Mouse (Mus musculus) midbrain, embryonic 16.5 days (tissue): ENCODE measurements around the gene Strap. TPM values are rescaled to one million over a fixed set of nuclear protein-coding genes. Genes with fewer than 3 reads are reported as not detected.

Source experiments
- ATAC-seq: fragments of 200-750 bp; cut with Nextera tagmentation; 2 replicates; pipeline ENCODE4 v1.8.0; 2017; ENCODE audit warnings: moderate TSS enrichment
- H3K27ac ChIP-seq: fragments of 300-500 bp; sonication (generic); 2 replicates; pipeline ENCODE4 v1.5.1; 2014; ENCODE audit warnings: mild to moderate bottlenecking, low read length, mixed read lengths
- H3K27me3 ChIP-seq: fragments of 300-500 bp; sonication (generic); 2 replicates; pipeline ENCODE4 v1.6.1; 2014; ENCODE audit warnings: low read depth, low read length, mixed read lengths; ENCODE audit not compliant: control insufficient read depth, insufficient read depth
- H3K36me3 ChIP-seq: fragments of 300-500 bp; sonication (generic); 2 replicates; pipeline ENCODE4 v1.6.1; 2014; ENCODE audit warnings: mild to moderate bottlenecking, low read length, moderate library complexity, mixed read lengths; ENCODE audit not compliant: control insufficient read depth, insufficient read depth
- H3K4me1 ChIP-seq: fragments of 300-500 bp; sonication (generic); 2 replicates; pipeline ENCODE4 v1.6.1; 2014; ENCODE audit warnings: mild to moderate bottlenecking, low read length, mixed read lengths; ENCODE audit not compliant: control insufficient read depth, insufficient read depth
- H3K4me2 ChIP-seq: fragments of 300-500 bp; sonication (generic); 2 replicates; pipeline ENCODE4 v1.6.1; 2014; ENCODE audit warnings: mild to moderate bottlenecking, low read length, mixed read lengths
- H3K4me3 ChIP-seq: fragments of 300-500 bp; sonication (generic); 2 replicates; pipeline ENCODE4 v1.5.1; 2014; ENCODE audit warnings: low read depth, mild to moderate bottlenecking, low read length, moderate library complexity, mixed read lengths
- H3K9ac ChIP-seq: fragments of 300-500 bp; sonication (generic); 2 replicates; pipeline ENCODE4 v1.6.1; 2014; ENCODE audit warnings: low read depth, low read length, mixed read lengths
- H3K9me3 ChIP-seq: fragments of 300-500 bp; sonication (generic); replicated peaks from 2 replicates; pipeline ENCODE4 v1.6.1; 2014; ENCODE audit warnings: mild to moderate bottlenecking, low read length, mixed read lengths; ENCODE audit not compliant: control insufficient read depth, poor library complexity, severe bottlenecking
- WGBS: fragments of 180-500 bp; shearing (Covaris S2); extraction: QIAGEN DNeasy Blood & Tissue Kit; methylation state at CpG from one replicate; pipeline ENCODE4 v1.1.7; 2014; 5-methylcytosine and 5-hydroxymethylcytosine counted together
- polyA plus RNA-seq: library from polyadenylated mRNA; unstranded; fragments of >200 nt; fragmentation: Nextera tagmentation; extraction: Ambion mirVana; gene quantifications from 2 replicates; pipeline ENCODE4 v1.2.1, GENCODE M21; 2015

Strap gene
- polyA plus RNA-seq, 1 experiment from 2014 or later = 161 TPM

GRCm38 (mm10) chr6:137783899-137784637, 49.2 kb downstream of the Strap start:
- H3K27me3 ChIP-seq = no peaks in the 10 kb centered on the region
- H3K36me3 ChIP-seq = no peaks in the 10 kb centered on the region
- no peak overlapping the region for H3K27ac ChIP-seq
- no peak overlapping the region for H3K9ac ChIP-seq
- H3K4me3 ChIP-seq = no peak overlapping the region
- no peak for ATAC-seq
- H3K4me1 ChIP-seq = no peaks in the 10 kb centered on the region
- H3K9me3 ChIP-seq = no peaks in the 10 kb centered on the region
- WGBS = 90% methylated on average over 7 of the region's 7 CpGs
- H3K4me2 ChIP-seq = no peak overlapping the region

GRCm38 (mm10) chr6:137788976-137789590, 54.2 kb downstream of the Strap start:
- no peaks in the 10 kb centered on the region for H3K4me1 ChIP-seq
- H3K9ac ChIP-seq = no peak overlapping the region
- H3K4me2 ChIP-seq = no peak overlapping the region
- no peaks in the 10 kb centered on the region for H3K36me3 ChIP-seq
- no peak overlapping the region for H3K27ac ChIP-seq
- no peaks in the 10 kb centered on the region for H3K9me3 ChIP-seq
- ATAC-seq = no peak
- 76% methylated on average over 9 of the region's 9 CpGs for WGBS
- no peak overlapping the region for H3K4me3 ChIP-seq
- no peaks in the 10 kb centered on the region for H3K27me3 ChIP-seq

GRCm38 (mm10) chr6:137789658-137790057, 54.8 kb downstream of the Strap start:
- H3K4me3 ChIP-seq = no peak overlapping the region
- H3K9me3 ChIP-seq = no peaks in the 10 kb centered on the region
- H3K9ac ChIP-seq = no peak overlapping the region
- H3K36me3 ChIP-seq = no peaks in the 10 kb centered on the region
- no peaks in the 10 kb centered on the region for H3K4me1 ChIP-seq
- 59% methylated on average over 2 of the region's 2 CpGs for WGBS
- H3K4me2 ChIP-seq = no peak overlapping the region
- ATAC-seq = 0 out of 2 replicates have a peak, but pooled peaks have one; percentile 34
- H3K27ac ChIP-seq = no peak overlapping the region
- H3K27me3 ChIP-seq = no peaks in the 10 kb centered on the region

- Histone ChIP-seq H3K36me3 (no peaks in the 10 kb centered on the region), H3K27ac (no peak overlapping the region), H3K9ac (no peak overlapping the region), H3K4me1 (no peaks in the 10 kb centered on the region), H3K27me3 (no peaks in the 10 kb centered on the region), H3K9me3 (peaks cover 4% of the 10 kb centered on the region; the same call in 1 of the 2 replicates), H3K4me2 (no peak overlapping the region), H3K4me3 (no peak overlapping the region)
- WGBS = 83% methylated on average over 2 of the region's 2 CpGs
- ATAC-seq = no peak
These were observed 60.6 kb downstream of the Strap start for GRCm38 (mm10) chr6:137795494-137795893.

- H3K36me3 ChIP-seq = no peaks in the 10 kb centered on the region
- WGBS = 69% methylated on average over 29 of the region's 29 CpGs
- H3K9me3 ChIP-seq = peaks cover 9% of the 10 kb centered on the region; the same call in 1 of the 2 replicates
- H3K4me3 ChIP-seq = no peak overlapping the region
- H3K9ac ChIP-seq = no peak overlapping the region
- ATAC-seq = peak; percentile 81
- no peaks in the 10 kb centered on the region for H3K4me1 ChIP-seq
- H3K27me3 ChIP-seq = no peaks in the 10 kb centered on the region
- H3K4me2 ChIP-seq = no peak overlapping the region
- H3K27ac ChIP-seq = no peak overlapping the region
These were observed 62.0 kb downstream of the Strap start for GRCm38 (mm10) chr6:137796596-137797567.

GRCm38 (mm10) chr6:137799253-137799652, 64.4 kb downstream of the Strap start:
- H3K4me3 ChIP-seq = no peak overlapping the region
- H3K36me3 ChIP-seq = no peaks in the 10 kb centered on the region
- H3K4me2 ChIP-seq = no peak overlapping the region
- WGBS = 95% methylated on average over 9 of the region's 9 CpGs
- H3K4me1 ChIP-seq = no peaks in the 10 kb centered on the region
- H3K27ac ChIP-seq = no peak overlapping the region
- H3K27me3 ChIP-seq = no peaks in the 10 kb centered on the region
- H3K9ac ChIP-seq = no peak overlapping the region
- H3K9me3 ChIP-seq = peaks cover 9% of the 10 kb centered on the region; the same call in 1 of the 2 replicates
- no peak for ATAC-seq

Other genes starting within 250 kb of the Strap start
- 24.3 and 26.4 TPM in 2 replicates for gene Eps8, start 80.2 kb upstream of the Strap start, polyA plus RNA-seq
- gene Dera, start 19.5 kb downstream of the Strap start, polyA plus RNA-seq = 10.6 and 12.8 TPM in 2 replicates